Mouse (Mus musculus) megakaryocyte, embryonic 14.5 days (primary cell): ENCODE results near the gene Ndufaf3.

ENCODE experiments used
- FLI1 ChIP-seq: IDR thresholded peaks from 2 replicates; pipeline ENCODE4 v1.6.1; 2012; ENCODE audit warnings: low read length, inconsistent platforms, mixed read lengths
- GATA1 ChIP-seq: IDR thresholded peaks from 3 replicates; pipeline ENCODE4 v1.6.1; 2012; ENCODE audit warnings: mixed read lengths, low read length, inconsistent platforms, borderline replicate concordance

GRCm38 (mm10) chr9:108599021-108599566 lies 31.9 kb upstream of the Ndufaf3 start:
- TF ChIP-seq GATA1 (no peak), FLI1 (no peak)
